ENCODE assay signal across 7 mouse cellular contexts in the genomic region with DNA sequence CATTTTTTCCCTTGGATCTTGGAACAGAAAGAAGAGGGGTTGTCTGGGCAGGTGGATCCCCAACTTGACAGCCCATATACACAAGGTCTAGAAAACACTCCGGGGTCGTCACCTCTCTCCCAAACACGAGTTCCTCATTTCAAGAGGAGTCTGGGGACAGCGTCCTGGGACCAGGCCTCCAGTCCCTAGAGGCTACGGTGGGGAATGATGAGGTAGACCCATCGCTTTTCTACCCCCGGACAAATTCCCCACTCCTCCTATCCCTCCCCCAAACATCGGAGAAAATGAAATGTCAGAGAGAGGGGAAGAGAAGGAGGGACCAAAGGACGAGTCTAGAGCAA. TPM values are rescaled to one million over a fixed set of nuclear protein-coding genes. Genes with fewer than 3 reads are reported as not detected.
DNase-seq lines count a peak whose midpoint lies in the region; ATAC-seq lines count a peak whose summit lies in the region.

No protein-coding gene starts in this region.

- peak overlapping the region; percentile 49 for H3K4me3 ChIP-seq in forebrain, embryonic 13.5 days
- peak overlapping the region; percentile 52 for H3K4me3 ChIP-seq in liver, embryonic 13.5 days (replicated peaks)

- WGBS in forebrain, embryonic 13.5 days, result 4% methylated on average over 9 of the region's 9 CpGs
- WGBS in liver, embryonic 13.5 days (ENCODE audit: insufficient replicate concordance), result 4% methylated on average over 9 of the region's 9 CpGs

- peak; percentile 30 for DNase-seq in retina, embryonic 14.5 days (ENCODE audit: low spot score)
- DNase-seq in retina, postnatal 1 day, result no peak
- no peak for DNase-seq in liver, embryonic 13.5 days
- DNase-seq in urinary bladder, adult 2 months (ENCODE audit: low spot score), result no peak
- DNase-seq in gastrocnemius, postnatal 14 days, result no peak
- no peak for DNase-seq in left cerebral cortex, postnatal 4 days

- peak overlapping the region; percentile 68 for H3K9ac ChIP-seq in forebrain, embryonic 13.5 days
- no peak overlapping the region; the same call in 1 of the 2 replicates for H3K9ac ChIP-seq in liver, embryonic 13.5 days

- no peak overlapping the region for H3K27ac ChIP-seq in forebrain, embryonic 13.5 days
- no peak overlapping the region for H3K27ac ChIP-seq in liver, embryonic 13.5 days

- peak; percentile 19 for ATAC-seq in forebrain, embryonic 13.5 days
- ATAC-seq in liver, embryonic 13.5 days (ENCODE audit: low read depth), result no peak

- no peaks in the 10 kb centered on the region for H3K9me3 ChIP-seq in forebrain, embryonic 13.5 days (replicated peaks)
- H3K9me3 ChIP-seq in liver, embryonic 13.5 days (replicated peaks), result no peaks in the 10 kb centered on the region

- H3K36me3 ChIP-seq in forebrain, embryonic 13.5 days (ENCODE audit: poor library complexity, severe bottlenecking), result no peaks in the 10 kb centered on the region
- H3K36me3 ChIP-seq in liver, embryonic 13.5 days, result no peaks in the 10 kb centered on the region

- intact Hi-C loops in gastrocnemius, postnatal 14 days (cut with DNase I; ENCODE audit: low total_unique reads), result loop anchor here (10.0 kb wide), 1 partner anchor 194 kb away; a partner anchor contains a TSS
- intact Hi-C loops in left cerebral cortex, postnatal 4 days (cut with DNase I), result no loop called here

- peak overlapping the region; percentile 76 for H3K4me2 ChIP-seq in forebrain, embryonic 13.5 days
- peak overlapping the region; percentile 68 for H3K4me2 ChIP-seq in liver, embryonic 13.5 days

- peaks cover 25% of the 10 kb centered on the region for H3K4me1 ChIP-seq in forebrain, embryonic 13.5 days
- peaks cover 20% of the 10 kb centered on the region for H3K4me1 ChIP-seq in liver, embryonic 13.5 days (replicated peaks)

- H3K27me3 ChIP-seq in forebrain, embryonic 13.5 days, result peaks cover 12% of the 10 kb centered on the region; the same call in 1 of the 2 replicates
- H3K27me3 ChIP-seq in liver, embryonic 13.5 days, result peaks cover 74% of the 10 kb centered on the region

RNA-seq across cellular contexts. Expression of a gene that starts 0.8 kb away (rescaled TPM):
- 15.4 and 19.4 TPM in 2 replicates for polyA plus RNA-seq in forebrain, embryonic 13.5 days (2015; fragmentation: Nextera tagmentation; extraction: Ambion mirVana)
- 0.32 and 0.42 TPM in 2 replicates for polyA plus RNA-seq in liver, embryonic 13.5 days (2015; fragmentation: Nextera tagmentation; extraction: Ambion mirVana)
- polyA plus RNA-seq in urinary bladder, adult 2 months (2012; rRNA removed), result 20.8 and 23.4 TPM in 2 replicates
- 1 to 10 TPM; 1.9 to 2.3 TPM for total RNA-seq in gastrocnemius, postnatal 14 days (2021)
- total RNA-seq in left cerebral cortex, postnatal 4 days (2021), result 100 to 1,000 TPM; 190 to 217 TPM

RNA-seq across cellular contexts. Expression of a gene that starts 10.9 kb away (rescaled TPM):
- 3.6 and 5.9 TPM in 2 replicates for polyA plus RNA-seq in forebrain, embryonic 13.5 days (2015; fragmentation: Nextera tagmentation; extraction: Ambion mirVana)
- polyA plus RNA-seq in liver, embryonic 13.5 days (2015; fragmentation: Nextera tagmentation; extraction: Ambion mirVana), result not detected in 2 replicates
- polyA plus RNA-seq in urinary bladder, adult 2 months (2012; rRNA removed), result 1.2 and 1.4 TPM in 2 replicates
- not detected for total RNA-seq in gastrocnemius, postnatal 14 days (2021)
- total RNA-seq in left cerebral cortex, postnatal 4 days (2021), result 1 to 10 TPM; 2.1 to 4.3 TPM

RNA-seq across cellular contexts. Expression of a gene that starts 12.3 kb away (rescaled TPM):
- polyA plus RNA-seq in forebrain, embryonic 13.5 days (2015; fragmentation: Nextera tagmentation; extraction: Ambion mirVana), result 17.7 and 19.8 TPM in 2 replicates
- polyA plus RNA-seq in liver, embryonic 13.5 days (2015; fragmentation: Nextera tagmentation; extraction: Ambion mirVana), result 1.5 and 1.8 TPM in 2 replicates
- 11.3 and 32.9 TPM in 2 replicates for polyA plus RNA-seq in urinary bladder, adult 2 months (2012; rRNA removed)
- total RNA-seq in gastrocnemius, postnatal 14 days (2021), result 10 to 100 TPM; 30.8 to 35.8 TPM
- 100 to 1,000 TPM; 174 to 180 TPM for total RNA-seq in left cerebral cortex, postnatal 4 days (2021)

RNA-seq across cellular contexts. Expression of a gene that starts 12.9 kb away (rescaled TPM):
- not detected in 2 replicates for polyA plus RNA-seq in forebrain, embryonic 13.5 days (2015; fragmentation: Nextera tagmentation; extraction: Ambion mirVana)
- not detected in 2 replicates for polyA plus RNA-seq in liver, embryonic 13.5 days (2015; fragmentation: Nextera tagmentation; extraction: Ambion mirVana)
- not detected in 2 replicates for polyA plus RNA-seq in urinary bladder, adult 2 months (2012; rRNA removed)
- total RNA-seq in gastrocnemius, postnatal 14 days (2021), result not detected
- not detected for total RNA-seq in left cerebral cortex, postnatal 4 days (2021)

RNA-seq across cellular contexts. Expression of a gene that starts 27.5 kb away (rescaled TPM):
- polyA plus RNA-seq in forebrain, embryonic 13.5 days (2015; fragmentation: Nextera tagmentation; extraction: Ambion mirVana), result 675 and 699 TPM in 2 replicates
- 77.7 and 80.2 TPM in 2 replicates for polyA plus RNA-seq in liver, embryonic 13.5 days (2015; fragmentation: Nextera tagmentation; extraction: Ambion mirVana)
- polyA plus RNA-seq in urinary bladder, adult 2 months (2012; rRNA removed), result 214 and 229 TPM in 2 replicates
- 100 to 1,000 TPM; 207 to 228 TPM for total RNA-seq in gastrocnemius, postnatal 14 days (2021)
- 100 to 1,000 TPM; 334 to 350 TPM for total RNA-seq in left cerebral cortex, postnatal 4 days (2021)

Comparison
In these comparisons a context has a peak if more than half of its experiments do, and no peak if none do; other contexts are left out.
1. RNA of a gene that starts 0.8 kb away (polyA plus RNA-seq): 20.8 to 23.4 TPM in urinary bladder, adult 2 months and 15.4 to 19.4 TPM in forebrain, embryonic 13.5 days; 0.32 to 0.42 TPM in liver, embryonic 13.5 days; every median in the first group is over 10 times any median in the second.